Mouse (Mus musculus) neural tube, embryonic 14.5 days (tissue): Measurements from ENCODE around the gene Slc19a1. TPM values are rescaled to one million over a fixed set of nuclear protein-coding genes. Genes with fewer than 3 reads are reported as not detected.

ENCODE experiments used
- ATAC-seq: fragments of 200-750 bp; cut with Nextera tagmentation; 2 replicates; pipeline ENCODE4 v1.8.0; 2017; ENCODE audit warnings: low read depth, mild to moderate bottlenecking, moderate TSS enrichment, moderate library complexity
- H3K27ac ChIP-seq: fragments of 300-500 bp; sonication (generic); 2 replicates; pipeline ENCODE4 v1.5.1; 2014; ENCODE audit warnings: low read depth, mild to moderate bottlenecking, control low read depth, low read length, moderate library complexity, mixed read lengths
- H3K27me3 ChIP-seq: fragments of 300-500 bp; sonication (generic); 2 replicates; pipeline ENCODE4 v1.6.1; 2014; ENCODE audit warnings: low read length; ENCODE audit not compliant: control insufficient read depth, insufficient read depth
- H3K36me3 ChIP-seq: fragments of 300-500 bp; sonication (generic); 2 replicates; pipeline ENCODE4 v1.6.1; 2014; ENCODE audit warnings: low read length, mixed read lengths; ENCODE audit not compliant: control insufficient read depth, insufficient read depth
- H3K4me1 ChIP-seq: fragments of 300-500 bp; sonication (generic); 2 replicates; pipeline ENCODE4 v1.6.1; 2014; ENCODE audit warnings: low read length; ENCODE audit not compliant: control insufficient read depth, insufficient read depth
- H3K4me2 ChIP-seq: fragments of 300-500 bp; sonication (generic); 2 replicates; pipeline ENCODE4 v1.6.1; 2014; ENCODE audit warnings: mild to moderate bottlenecking, low read depth, low read length, control low read depth
- H3K4me3 ChIP-seq: fragments of 300-500 bp; sonication (generic); 2 replicates; pipeline ENCODE4 v1.5.1; 2014; ENCODE audit warnings: low read depth, low read length, control low read depth, mixed read lengths
- H3K9ac ChIP-seq: fragments of 300-500 bp; sonication (generic); replicated peaks from 2 replicates; pipeline ENCODE4 v1.6.1; 2014; ENCODE audit warnings: low read depth, mild to moderate bottlenecking, control low read depth, low read length, mixed read lengths
- H3K9me3 ChIP-seq: fragments of 300-500 bp; sonication (generic); 2 replicates; pipeline ENCODE4 v1.6.1; 2016; ENCODE audit warnings: low read length; ENCODE audit not compliant: control insufficient read depth
- WGBS: fragments of 180-500 bp; shearing (Covaris S2); extraction: QIAGEN DNeasy Blood & Tissue Kit; methylation state at CpG from one replicate; pipeline ENCODE4 v1.1.7; 2014; 5-methylcytosine and 5-hydroxymethylcytosine counted together
- polyA plus RNA-seq: library from polyadenylated mRNA; unstranded; fragments of >200 nt; fragmentation: Nextera tagmentation; extraction: Ambion mirVana; gene quantifications from 2 replicates; pipeline ENCODE4 v1.2.1, GENCODE M21; 2014

Gene Slc19a1
- polyA plus RNA-seq, 1 experiment from 2014 or later: 35.6 TPM

DNA sequence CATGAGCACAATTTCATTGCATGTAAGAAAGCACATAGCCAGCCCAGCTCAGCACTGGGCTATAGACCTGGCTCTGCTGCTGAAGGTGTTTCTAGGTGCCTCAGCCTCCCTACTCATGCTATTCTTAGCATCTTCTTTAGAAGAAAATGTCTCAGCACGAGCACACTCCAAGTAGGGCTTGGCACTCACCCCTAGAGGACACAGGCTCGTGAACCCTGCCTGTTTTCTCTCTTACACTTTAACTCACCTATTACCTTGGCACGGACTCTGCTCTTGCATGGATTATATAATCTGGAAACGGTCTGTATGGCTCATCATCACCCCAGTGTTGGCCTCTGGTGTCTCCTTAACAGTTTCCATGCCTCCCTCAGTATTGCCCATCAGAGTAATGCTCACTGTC, 20.4 kb upstream of the Slc19a1 start:
- WGBS: 83% methylated on average over 4 of the region's 4 CpGs
- no peak overlapping the region for H3K4me2 ChIP-seq
- no peak overlapping the region for H3K4me3 ChIP-seq
- ATAC-seq: no peak
- no peaks in the 10 kb centered on the region for H3K36me3 ChIP-seq
- no peak overlapping the region for H3K27ac ChIP-seq
- no peaks in the 10 kb centered on the region for H3K9me3 ChIP-seq
- H3K4me1 ChIP-seq: peaks cover 9% of the 10 kb centered on the region
- no peaks in the 10 kb centered on the region for H3K27me3 ChIP-seq
- no peak overlapping the region for H3K9ac ChIP-seq

DNA sequence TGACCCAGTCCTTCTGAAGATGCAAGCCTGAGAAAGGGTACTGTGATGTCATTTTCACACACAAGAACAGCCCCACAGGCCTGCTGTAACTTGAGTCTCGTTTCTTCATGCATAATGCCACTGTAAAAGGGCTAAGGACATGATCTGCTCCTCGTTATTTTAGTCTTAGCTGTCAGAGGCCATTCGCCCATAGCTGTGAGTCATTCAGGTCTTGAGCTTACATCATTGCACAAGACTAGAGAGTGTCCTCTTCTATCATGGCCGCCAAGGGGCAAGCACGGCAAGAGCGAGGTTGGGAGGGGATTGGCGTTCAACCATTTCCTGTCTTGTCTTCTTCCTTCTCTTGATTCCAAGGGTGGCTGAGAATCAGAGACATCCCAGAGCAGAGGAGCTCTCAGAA, 16.0 kb upstream of the Slc19a1 start:
- Histone ChIP-seq H3K9ac (no peak overlapping the region), H3K4me3 (no peak overlapping the region), H3K4me1 (no peaks in the 10 kb centered on the region), H3K27me3 (no peaks in the 10 kb centered on the region), H3K27ac (no peak overlapping the region), H3K9me3 (no peaks in the 10 kb centered on the region), H3K4me2 (no peak overlapping the region), H3K36me3 (no peaks in the 10 kb centered on the region)
- ATAC-seq: no peak
- 89% methylated on average over 7 of the region's 7 CpGs for WGBS

DNA sequence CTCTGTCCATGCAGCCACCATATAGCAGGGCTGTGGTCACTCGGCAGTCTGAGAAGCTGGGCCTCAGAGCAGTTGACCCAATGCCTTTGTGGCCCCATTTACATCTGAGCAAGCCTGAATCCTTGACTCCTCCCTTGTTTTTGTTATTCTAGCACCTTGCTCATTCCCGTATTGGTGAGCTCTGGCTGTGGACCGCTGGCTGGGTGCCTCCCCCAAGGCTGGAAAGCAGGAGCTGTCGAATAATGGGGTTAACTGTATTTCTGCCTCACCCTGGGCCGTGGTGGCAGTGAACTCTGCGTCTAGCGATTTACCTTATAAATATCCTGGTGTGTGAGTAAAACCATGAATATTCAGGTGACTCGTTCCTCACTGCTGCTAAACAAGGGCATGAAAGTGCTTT, 15.5 kb upstream of the Slc19a1 start:
- Histone ChIP-seq H3K9me3 (no peaks in the 10 kb centered on the region), H3K4me2 (no peak overlapping the region), H3K9ac (no peak overlapping the region), H3K27me3 (no peaks in the 10 kb centered on the region), H3K36me3 (no peaks in the 10 kb centered on the region), H3K4me3 (no peak overlapping the region), H3K27ac (no peak overlapping the region), H3K4me1 (no peaks in the 10 kb centered on the region)
- no peak for ATAC-seq
- 25% methylated on average over 8 of the region's 8 CpGs for WGBS

GRCm38 (mm10) chr10:77017061-77017460, 15.0 kb upstream of the Slc19a1 start:
- Histone ChIP-seq H3K9me3 (no peaks in the 10 kb centered on the region), H3K9ac (no peak overlapping the region), H3K4me3 (no peak overlapping the region), H3K27me3 (no peaks in the 10 kb centered on the region), H3K27ac (no peak overlapping the region), H3K4me2 (no peak overlapping the region), H3K4me1 (no peaks in the 10 kb centered on the region), H3K36me3 (no peaks in the 10 kb centered on the region)
- no peak for ATAC-seq
- 78% methylated on average over 2 of the region's 2 CpGs for WGBS

- Histone ChIP-seq H3K4me1 (no peaks in the 10 kb centered on the region), H3K27me3 (no peaks in the 10 kb centered on the region), H3K4me2 (no peak overlapping the region), H3K9me3 (no peaks in the 10 kb centered on the region), H3K36me3 (no peaks in the 10 kb centered on the region), H3K27ac (no peak overlapping the region), H3K9ac (no peak overlapping the region), H3K4me3 (no peak overlapping the region)
- ATAC-seq: no peak
- WGBS: 74% methylated on average over 9 of the region's 9 CpGs
Observed at GRCm38 (mm10) chr10:77017662-77018061, 14.4 kb upstream of the Slc19a1 start.

DNA sequence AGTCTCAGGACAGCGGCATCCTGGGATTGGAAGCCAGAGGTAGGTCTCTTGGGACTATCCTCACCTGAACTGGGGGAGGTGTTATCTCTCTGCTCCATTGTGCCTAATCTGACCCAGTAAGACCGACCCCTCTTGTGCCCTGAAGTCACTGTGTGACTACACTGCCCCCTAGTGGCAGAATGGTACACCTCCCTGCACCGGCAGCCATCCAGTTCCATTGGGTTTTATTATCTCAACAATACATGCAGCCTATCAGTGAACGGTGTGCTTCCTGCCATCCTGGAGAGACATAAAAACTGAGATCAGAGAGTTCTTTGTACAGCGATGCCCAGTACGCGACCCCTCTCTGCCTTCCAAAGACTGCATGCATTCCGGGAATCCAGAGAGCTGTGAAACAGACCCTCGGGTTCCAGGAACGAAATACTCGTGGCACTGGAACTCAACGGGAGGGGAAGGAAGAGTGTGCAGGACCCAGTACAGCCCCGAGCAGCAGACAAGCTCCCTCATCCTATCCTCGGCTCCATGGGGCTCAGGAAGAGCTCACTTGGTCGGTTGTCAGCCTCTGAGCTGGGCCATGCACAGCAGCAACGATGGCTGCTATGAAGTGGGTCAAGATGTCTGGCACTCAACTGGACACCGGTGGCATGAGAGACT, 10.5 kb upstream of the Slc19a1 start:
- ATAC-seq: peak; percentile 81; the same call in 1 of the 2 replicates
- H3K9ac ChIP-seq: no peak overlapping the region
- H3K9me3 ChIP-seq: no peaks in the 10 kb centered on the region
- no peaks in the 10 kb centered on the region for H3K36me3 ChIP-seq
- 28% methylated on average over 17 of the region's 17 CpGs for WGBS
- H3K27me3 ChIP-seq: no peaks in the 10 kb centered on the region
- no peaks in the 10 kb centered on the region for H3K4me1 ChIP-seq
- peak overlapping the region; percentile 3; the same call in 1 of the 2 replicates for H3K4me2 ChIP-seq
- H3K4me3 ChIP-seq: no peak overlapping the region
- no peak overlapping the region for H3K27ac ChIP-seq

DNA sequence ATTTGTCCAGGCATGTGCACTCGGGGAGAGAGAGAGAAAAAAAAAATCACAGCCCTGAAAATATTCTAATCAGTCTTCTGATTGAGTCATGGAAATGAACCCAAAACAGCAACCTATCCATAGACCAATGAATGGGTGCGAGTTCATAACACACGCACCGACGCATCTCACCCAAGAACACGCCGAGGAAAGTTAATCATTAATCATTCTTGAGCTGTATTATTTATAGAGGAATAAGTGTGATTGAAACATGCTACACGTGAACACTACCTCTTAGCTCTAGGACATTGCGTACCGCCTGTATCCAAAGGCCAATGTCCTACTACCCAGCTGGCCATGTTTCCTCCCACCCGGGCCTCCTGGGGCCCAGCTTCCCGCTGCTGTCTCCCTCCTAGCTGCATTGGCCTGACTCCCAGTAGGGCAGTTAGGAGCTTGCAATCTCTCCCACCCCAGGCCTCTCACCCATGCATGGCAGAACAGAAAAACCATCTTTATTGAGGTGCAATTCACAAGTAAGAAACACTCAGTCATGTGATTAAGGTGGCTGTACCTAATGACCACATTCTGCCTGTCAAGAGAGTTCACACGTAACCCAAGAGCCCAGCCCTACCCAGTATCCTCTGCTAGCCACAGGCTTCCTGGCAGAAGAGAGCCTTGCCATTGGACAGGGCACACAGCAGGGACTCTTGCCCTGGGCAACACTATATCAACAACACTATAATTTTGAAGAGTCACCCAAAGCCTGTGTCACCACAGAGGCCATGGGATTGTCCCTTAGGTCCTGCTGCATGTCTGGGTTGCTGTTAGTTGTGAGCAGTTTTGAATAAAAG, 9.5 kb upstream of the Slc19a1 start:
- H3K4me2 ChIP-seq: no peak overlapping the region
- no peak for ATAC-seq
- H3K4me3 ChIP-seq: no peak overlapping the region
- H3K36me3 ChIP-seq: no peaks in the 10 kb centered on the region
- 82% methylated on average over 13 of the region's 13 CpGs for WGBS
- H3K9ac ChIP-seq: no peak overlapping the region
- H3K27ac ChIP-seq: no peak overlapping the region
- no peaks in the 10 kb centered on the region for H3K9me3 ChIP-seq
- H3K4me1 ChIP-seq: no peaks in the 10 kb centered on the region
- no peaks in the 10 kb centered on the region for H3K27me3 ChIP-seq

DNA sequence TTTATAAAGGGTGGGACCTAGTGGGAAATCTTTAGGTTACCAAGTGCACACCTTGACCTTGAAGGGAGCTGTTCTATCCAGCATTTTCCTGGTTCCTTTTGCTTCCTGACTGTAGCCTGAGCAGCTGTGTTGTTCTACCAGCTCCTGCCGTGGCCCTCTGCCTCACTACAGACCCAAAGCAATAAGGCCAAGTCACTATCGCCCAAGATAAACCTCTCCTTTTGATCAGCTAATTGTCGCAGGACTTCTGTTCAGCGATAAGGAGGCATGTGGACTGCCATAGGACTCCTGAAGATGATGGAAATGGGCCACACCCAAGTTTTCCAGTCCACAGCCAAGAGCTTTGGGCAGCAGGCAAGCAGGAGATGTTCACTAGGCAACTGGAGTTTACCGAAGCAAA, 7.8 kb upstream of the Slc19a1 start:
- H3K9me3 ChIP-seq: no peaks in the 10 kb centered on the region
- no peak overlapping the region for H3K9ac ChIP-seq
- H3K27ac ChIP-seq: no peak overlapping the region
- 80% methylated on average over 5 of the region's 5 CpGs for WGBS
- H3K4me1 ChIP-seq: no peaks in the 10 kb centered on the region
- H3K36me3 ChIP-seq: no peaks in the 10 kb centered on the region
- H3K4me3 ChIP-seq: no peak overlapping the region
- ATAC-seq: no peak
- no peaks in the 10 kb centered on the region for H3K27me3 ChIP-seq
- H3K4me2 ChIP-seq: no peak overlapping the region

DNA sequence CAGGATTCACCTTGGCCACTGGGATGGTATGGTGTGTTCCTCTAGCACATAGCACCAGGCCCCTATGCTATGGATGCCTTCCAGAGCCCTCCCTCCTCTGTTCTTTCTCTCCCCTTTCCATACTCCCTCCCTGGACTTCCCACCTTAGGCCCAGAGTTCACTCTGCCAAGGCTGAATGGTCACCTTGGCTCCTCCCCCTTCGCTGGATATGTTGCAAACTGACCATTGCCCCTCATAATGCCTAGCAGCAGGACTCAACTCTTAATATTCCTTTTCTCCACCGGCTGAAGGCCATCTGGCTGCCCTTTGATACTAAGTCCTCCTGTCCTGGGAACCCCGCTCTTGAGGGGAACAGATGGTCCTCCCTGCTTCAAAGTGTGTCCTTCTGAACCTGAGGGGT, 5.1 kb upstream of the Slc19a1 start:
- Histone ChIP-seq H3K4me1 (no peaks in the 10 kb centered on the region), H3K4me2 (no peak overlapping the region), H3K4me3 (no peak overlapping the region), H3K27ac (no peak overlapping the region), H3K27me3 (no peaks in the 10 kb centered on the region), H3K36me3 (no peaks in the 10 kb centered on the region), H3K9me3 (no peaks in the 10 kb centered on the region), H3K9ac (no peak overlapping the region)
- no peak for ATAC-seq
- 84% methylated on average over 3 of the region's 3 CpGs for WGBS
